Mouse (Mus musculus) lung, postnatal 0 days (tissue): ENCODE results near the gene Trim2. TPM values are rescaled to one million over a fixed set of nuclear protein-coding genes. Genes with fewer than 3 reads are reported as not detected.

Source experiments
- ATAC-seq: fragments of 200-750 bp; cut with Nextera tagmentation; 2 replicates; pipeline ENCODE4 v1.8.0; 2017; ENCODE audit warnings: moderate library complexity
- DNase-seq: peaks from one replicate; pipeline ENCODE4 v3.0.0-alpha.2; 2016; ENCODE audit warnings: low spot score
- H3K27ac ChIP-seq: fragments of 300-500 bp; sonication (generic); 2 replicates; pipeline ENCODE4 v1.5.1; 2014; ENCODE audit warnings: antibody characterized with exemption, mild to moderate bottlenecking, low read length, mixed read lengths
- H3K27me3 ChIP-seq: fragments of 300-500 bp; sonication (generic); replicated peaks from 2 replicates; pipeline ENCODE4 v1.6.1; 2014; ENCODE audit warnings: low read length, mixed read lengths; ENCODE audit not compliant: insufficient read depth
- H3K36me3 ChIP-seq: fragments of 300-500 bp; sonication (generic); 2 replicates; pipeline ENCODE4 v1.6.1; 2014; ENCODE audit warnings: low read length, mixed read lengths; ENCODE audit not compliant: insufficient read depth
- H3K4me1 ChIP-seq: fragments of 300-500 bp; sonication (generic); 2 replicates; pipeline ENCODE4 v1.6.1; 2014; ENCODE audit warnings: antibody characterized with exemption, low read depth, low read length, mixed read lengths; ENCODE audit not compliant: insufficient read depth
- H3K4me2 ChIP-seq: fragments of 300-500 bp; sonication (generic); replicated peaks from 2 replicates; pipeline ENCODE4 v1.6.1; 2014; ENCODE audit warnings: low read depth, mild to moderate bottlenecking, low read length, moderate library complexity, mixed read lengths
- H3K4me3 ChIP-seq: fragments of 300-500 bp; sonication (generic); 2 replicates; pipeline ENCODE4 v1.5.1; 2014; ENCODE audit warnings: low read depth, low read length
- H3K9ac ChIP-seq: fragments of 300-500 bp; sonication (generic); replicated peaks from 2 replicates; pipeline ENCODE4 v1.6.1; 2014; ENCODE audit warnings: low read depth, mild to moderate bottlenecking
- H3K9me3 ChIP-seq: fragments of 300-500 bp; sonication (generic); 2 replicates; pipeline ENCODE4 v1.6.1; 2016; ENCODE audit warnings: low read length, mixed read lengths
- CTCF ChIP-seq: IDR thresholded peaks from 2 replicates; pipeline ENCODE4 v1.5.1; 2016; ENCODE audit warnings: antibody characterized with exemption, mild to moderate bottlenecking
- EP300 ChIP-seq: IDR thresholded peaks from 2 replicates; pipeline ENCODE4 v1.6.1; 2016; ENCODE audit warnings: antibody characterized with exemption, mild to moderate bottlenecking, control low read depth
- WGBS: fragments of 180-500 bp; shearing (Covaris S2); extraction: QIAGEN DNeasy Blood & Tissue Kit; methylation state at CpG from one replicate; pipeline ENCODE4 v1.1.7; 2014; 5-methylcytosine and 5-hydroxymethylcytosine counted together
- polyA plus RNA-seq: library from polyadenylated mRNA; unstranded; fragments of >200 nt; fragmentation: Nextera tagmentation; extraction: Ambion mirVana; gene quantifications from 2 replicates; pipeline ENCODE4 v1.2.1, GENCODE M21; 2015

Gene Trim2
- polyA plus RNA-seq, 1 experiment from 2014 or later, result 18.7 TPM

- Histone ChIP-seq H3K4me2 (no peak overlapping the region), H3K27me3 (no peaks in the 10 kb centered on the region), H3K4me3 (no peak overlapping the region), H3K36me3 (no peaks in the 10 kb centered on the region), H3K9me3 (no peaks in the 10 kb centered on the region), H3K27ac (no peak overlapping the region), H3K4me1 (peaks cover 11% of the 10 kb centered on the region; the same call in 1 of the 2 replicates), H3K9ac (no peak overlapping the region)
- ATAC-seq (peak; percentile 21; the same call in 1 of the 2 replicates), DNase-seq (no peak)
- 55% methylated on average over 3 of the region's 3 CpGs for WGBS
- TF ChIP-seq EP300 (no peak), CTCF (no peak)
Measured at GRCm38 (mm10) chr3:84131369-84131768, 175.3 kb downstream of the Trim2 start.

- WGBS, result 18% methylated on average over 5 of the region's 5 CpGs
- Histone ChIP-seq H3K27me3 (no peaks in the 10 kb centered on the region), H3K9me3 (no peaks in the 10 kb centered on the region), H3K9ac (no peak overlapping the region), H3K4me2 (no peak overlapping the region), H3K4me1 (peaks cover 11% of the 10 kb centered on the region; the same call in 1 of the 2 replicates), H3K4me3 (no peak overlapping the region), H3K27ac (peak overlapping the region; percentile 28; the same call in 1 of the 2 replicates), H3K36me3 (no peaks in the 10 kb centered on the region)
- ATAC-seq (peak; percentile 60), DNase-seq (peak; percentile 60)
- TF ChIP-seq EP300, result no peak
- TF ChIP-seq CTCF, result no peak
Measured at GRCm38 (mm10) chr3:84130776-84131175, 175.9 kb downstream of the Trim2 start.

- no peak overlapping the region for H3K27ac ChIP-seq
- no peaks in the 10 kb centered on the region for H3K9me3 ChIP-seq
- no peak overlapping the region for H3K9ac ChIP-seq
- TF ChIP-seq EP300 (0 out of 2 replicates have a peak, but pooled peaks have one; percentile 33), CTCF (no peak)
- no peak overlapping the region for H3K4me2 ChIP-seq
- peaks cover 6% of the 10 kb centered on the region; the same call in 1 of the 2 replicates for H3K4me1 ChIP-seq
- no peak overlapping the region for H3K4me3 ChIP-seq
- ATAC-seq, result peak; percentile 40
- no peaks in the 10 kb centered on the region for H3K36me3 ChIP-seq
- peak; percentile 15 for DNase-seq
- H3K27me3 ChIP-seq, result no peaks in the 10 kb centered on the region
- 41% methylated on average over 11 of the region's 11 CpGs for WGBS
Measured at GRCm38 (mm10) chr3:84128871-84129870, 177.5 kb downstream of the Trim2 start.

GRCm38 (mm10) chr3:84127431-84127830 is 179.2 kb downstream of the Trim2 start:
- DNase-seq, result no peak
- ATAC-seq, result no peak
- no peaks in the 10 kb centered on the region for H3K36me3 ChIP-seq
- H3K9ac ChIP-seq, result no peak overlapping the region
- H3K4me2 ChIP-seq, result no peak overlapping the region
- H3K27me3 ChIP-seq, result no peaks in the 10 kb centered on the region
- peaks cover 6% of the 10 kb centered on the region; the same call in 1 of the 2 replicates for H3K4me1 ChIP-seq
- no peak for TF ChIP-seq EP300
- TF ChIP-seq CTCF, result no peak
- WGBS, result 65% methylated on average over 2 of the region's 2 CpGs
- H3K9me3 ChIP-seq, result no peaks in the 10 kb centered on the region
- H3K4me3 ChIP-seq, result no peak overlapping the region
- H3K27ac ChIP-seq, result no peak overlapping the region

DNA sequence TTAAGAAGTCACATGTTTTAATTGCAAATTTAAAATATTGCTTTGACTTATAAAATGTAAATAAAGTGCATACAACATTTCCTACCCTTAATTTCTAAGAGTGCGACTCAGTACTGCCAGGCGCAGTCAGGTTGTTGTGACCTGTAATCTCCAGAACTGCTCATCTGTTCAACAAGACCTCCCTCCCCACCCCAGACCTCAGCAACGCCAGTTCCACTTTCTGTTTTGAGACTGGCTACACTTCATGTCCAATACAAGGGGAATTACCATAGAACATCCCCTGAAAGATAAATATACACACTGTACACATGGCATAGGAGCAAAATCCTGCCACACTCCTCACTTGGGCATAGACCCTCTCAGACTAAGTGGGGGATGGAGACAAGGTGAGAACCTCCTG is 180.0 kb downstream of the Trim2 start:
- ATAC-seq, result no peak
- no peak overlapping the region for H3K4me3 ChIP-seq
- H3K9ac ChIP-seq, result no peak overlapping the region
- no peaks in the 10 kb centered on the region for H3K27me3 ChIP-seq
- no peak for TF ChIP-seq EP300
- TF ChIP-seq CTCF, result no peak
- H3K4me2 ChIP-seq, result no peak overlapping the region
- peaks cover 6% of the 10 kb centered on the region; the same call in 1 of the 2 replicates for H3K4me1 ChIP-seq
- H3K27ac ChIP-seq, result no peak overlapping the region
- 78% methylated on average over 3 of the region's 3 CpGs for WGBS
- H3K9me3 ChIP-seq, result no peaks in the 10 kb centered on the region
- no peaks in the 10 kb centered on the region for H3K36me3 ChIP-seq
- no peak for DNase-seq

- Histone ChIP-seq H3K27me3 (no peaks in the 10 kb centered on the region), H3K4me2 (no peak overlapping the region), H3K27ac (0 out of 2 replicates have a peak overlapping the region, but pooled peaks have one; percentile 20), H3K4me3 (no peak overlapping the region), H3K9me3 (no peaks in the 10 kb centered on the region), H3K36me3 (no peaks in the 10 kb centered on the region), H3K4me1 (peaks cover 6% of the 10 kb centered on the region; the same call in 1 of the 2 replicates), H3K9ac (no peak overlapping the region)
- 44% methylated on average over 6 of the region's 6 CpGs for WGBS
- no peak for TF ChIP-seq CTCF
- no peak for TF ChIP-seq EP300
- peak; percentile 63; the same call in 1 of the 2 replicates for ATAC-seq
- peak; percentile 23 for DNase-seq
Measured at GRCm38 (mm10) chr3:84125704-84126289, 180.9 kb downstream of the Trim2 start.
